Mouse (Mus musculus) bone marrow macrophage, adult 2 months (primary cell): ENCODE measurements around the gene Thumpd3.

Experiments
- CTCF ChIP-seq: IDR thresholded peaks from 2 replicates; pipeline ENCODE4 v1.5.1; 2012; ENCODE audit warnings: low read depth, mild to moderate bottlenecking, low read length, moderate library complexity
- POLR2A ChIP-seq: IDR thresholded peaks from 2 replicates; pipeline ENCODE4 v1.6.1; 2012; ENCODE audit warnings: mild to moderate bottlenecking, low read depth, low read length, borderline replicate concordance

GRCm38 (mm10) chr6:113109378-113109777 lies 63.4 kb downstream of the Thumpd3 start:
- TF ChIP-seq CTCF: no peak
- TF ChIP-seq POLR2A: no peak
